Mouse (Mus musculus): ENCODE data around the gene Brd3os. TPM values are rescaled to one million over a fixed set of nuclear protein-coding genes. Genes with fewer than 3 reads are reported as not detected.

The Brd3os gene
- polyA plus RNA-seq, 1 experiment from 2014 or later, result 10.2 TPM

DNA sequence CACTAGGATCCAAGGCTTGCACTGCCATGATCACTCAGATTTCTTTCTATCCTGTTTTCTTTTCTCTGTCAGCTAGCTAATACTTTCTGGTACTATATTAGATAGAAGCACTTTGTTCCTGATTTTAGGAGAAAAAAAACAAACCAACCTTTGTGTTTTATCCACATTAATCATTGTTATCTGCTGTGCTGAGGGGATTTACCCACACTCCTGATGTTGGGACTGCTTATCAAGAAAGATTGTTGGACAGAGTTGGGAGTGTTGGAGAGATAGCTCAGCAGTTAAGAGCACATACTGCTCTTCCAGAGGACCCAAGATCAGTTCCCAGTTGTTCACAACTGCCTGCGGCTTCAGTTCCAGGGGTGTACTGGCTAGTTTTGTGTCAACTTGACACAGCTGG, 46.2 kb downstream of the Brd3os start:
- WGBS, result 90% methylated on average over 1 of the region's 1 CpGs
- H3K9ac ChIP-seq (ENCODE audit: low read depth, low read length), result no peak overlapping the region
- no peaks in the 10 kb centered on the region for H3K4me1 ChIP-seq (replicated peaks; ENCODE audit: insufficient read depth, low read length)
- ATAC-seq (replicated peaks; ENCODE audit: low FRiP score, low read depth) (no peak), DNase-seq (ENCODE audit: low spot score) (no peak)
- H3K9me3 ChIP-seq (replicated peaks; ENCODE audit: low read length), result no peaks in the 10 kb centered on the region
- no peak overlapping the region for H3K4me3 ChIP-seq (replicated peaks; ENCODE audit: low read depth, low read length)
- H3K36me3 ChIP-seq (ENCODE audit: insufficient read depth, low read length), result no peaks in the 10 kb centered on the region
- no peak for TF ChIP-seq CTCF (IDR thresholded peaks at IDR 0.05; ENCODE audit: low read depth)
- no peak overlapping the region for H3K27ac ChIP-seq
- H3K27me3 ChIP-seq (ENCODE audit: insufficient read depth, low read length), result no peaks in the 10 kb centered on the region
- no peak overlapping the region for H3K4me2 ChIP-seq (ENCODE audit: low read length)

DNA sequence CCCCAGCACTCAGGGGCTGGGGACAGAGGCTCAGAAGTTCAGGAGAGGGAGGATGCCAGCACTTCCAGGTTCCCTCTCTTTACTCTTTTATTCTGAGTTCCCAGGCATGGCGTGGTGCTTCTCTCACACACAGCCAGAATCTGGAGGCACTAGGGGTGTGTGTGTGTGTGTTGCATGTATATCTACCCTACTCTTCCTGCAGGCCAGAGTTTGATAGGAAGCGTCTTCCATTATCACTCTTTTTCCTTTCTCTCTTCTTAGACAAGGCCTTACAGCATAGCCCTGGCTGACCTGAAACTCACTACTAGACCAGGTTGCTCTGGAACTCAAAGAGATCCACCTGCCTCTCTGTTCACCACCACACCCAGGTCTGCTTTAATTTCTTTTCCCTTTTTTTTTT, 48.8 kb downstream of the Brd3os start:
- Histone ChIP-seq H3K4me3 (replicated peaks; ENCODE audit: low read depth, low read length) (no peak overlapping the region), H3K9me3 (replicated peaks; ENCODE audit: low read length) (no peaks in the 10 kb centered on the region), H3K27me3 (ENCODE audit: insufficient read depth, low read length) (no peaks in the 10 kb centered on the region), H3K4me2 (ENCODE audit: low read length) (no peak overlapping the region), H3K9ac (ENCODE audit: low read depth, low read length) (no peak overlapping the region), H3K27ac (no peak overlapping the region), H3K4me1 (replicated peaks; ENCODE audit: insufficient read depth, low read length) (no peaks in the 10 kb centered on the region), H3K36me3 (ENCODE audit: insufficient read depth, low read length) (no peaks in the 10 kb centered on the region)
- ATAC-seq (replicated peaks; ENCODE audit: low FRiP score, low read depth), result no peak
- no peak for TF ChIP-seq CTCF (IDR thresholded peaks at IDR 0.05; ENCODE audit: low read depth)
- DNase-seq (ENCODE audit: low spot score), result no peak
- WGBS, result 90% methylated on average over 2 of the region's 2 CpGs

Small RNA genes lying within 50 kb of the gene (microRNA-seq; reads per million reads assigned to microRNA genes)
- gene Gm24049, result not detected
- not detected for gene Mir7578

Other genes starting within 250 kb of the Brd3os start
- 48.6 and 63.5 TPM in 2 replicates for gene Sardh, start 194.0 kb upstream of the Brd3os start, polyA plus RNA-seq (2015; fragmentation: Nextera tagmentation; extraction: Ambion mirVana)
- 4.7 and 5.6 TPM in 2 replicates for gene Vav2, start 15.3 kb upstream of the Brd3os start, polyA plus RNA-seq (2015; fragmentation: Nextera tagmentation; extraction: Ambion mirVana)
- gene Brd3, start 65.3 kb downstream of the Brd3os start, polyA plus RNA-seq (2015; fragmentation: Nextera tagmentation; extraction: Ambion mirVana), result 85.4 and 91.4 TPM in 2 replicates
- 43.0 and 46.6 TPM in 2 replicates for gene Wdr5, start 72.8 kb downstream of the Brd3os start, polyA plus RNA-seq (2015; fragmentation: Nextera tagmentation; extraction: Ambion mirVana)
- gene Rxra, start 234.1 kb downstream of the Brd3os start, polyA plus RNA-seq (2015; fragmentation: Nextera tagmentation; extraction: Ambion mirVana), result 9.4 and 9.6 TPM in 2 replicates